Mouse (Mus musculus) stomach, embryonic 16.5 days (tissue): ENCODE measurements at regions not wholly inside any gene's neighbourhood (a gene's known extent, or its start where the extent isn't known, plus 50 kb on each side); places are given as distances from the start of the nearest gene placed in this dataset.

Source experiments
- ATAC-seq: fragments of 200-750 bp; cut with Nextera tagmentation; 2 replicates; pipeline ENCODE4 v1.8.0; 2017; ENCODE audit warnings: moderate number of reproducible peaks, moderate TSS enrichment; ENCODE audit not compliant: insufficient read depth, low FRiP score
- H3K27ac ChIP-seq: fragments of 300-500 bp; sonication (generic); 2 replicates; pipeline ENCODE4 v1.5.1; 2014; ENCODE audit warnings: low read length
- H3K27me3 ChIP-seq: fragments of 300-500 bp; sonication (generic); 2 replicates; pipeline ENCODE4 v1.6.1; 2014; ENCODE audit warnings: low read length, control low read depth, mixed read lengths; ENCODE audit not compliant: control insufficient read depth, insufficient read depth
- H3K36me3 ChIP-seq: fragments of 300-500 bp; sonication (generic); 2 replicates; pipeline ENCODE4 v1.6.1; 2014; ENCODE audit warnings: low read length; ENCODE audit not compliant: control insufficient read depth, insufficient read depth
- H3K4me1 ChIP-seq: fragments of 300-500 bp; sonication (generic); 2 replicates; pipeline ENCODE4 v1.6.1; 2014; ENCODE audit warnings: low read length, control low read depth, mixed read lengths; ENCODE audit not compliant: control insufficient read depth, insufficient read depth
- H3K4me2 ChIP-seq: fragments of 300-500 bp; sonication (generic); 2 replicates; pipeline ENCODE4 v1.6.1; 2014; ENCODE audit warnings: low read depth, low read length, mixed read lengths
- H3K4me3 ChIP-seq: fragments of 300-500 bp; sonication (generic); replicated peaks from 2 replicates; pipeline ENCODE4 v1.5.1; 2014; ENCODE audit warnings: mild to moderate bottlenecking, low read length
- H3K9ac ChIP-seq: fragments of 300-500 bp; sonication (generic); 2 replicates; pipeline ENCODE4 v1.6.1; 2014; ENCODE audit warnings: low read length
- H3K9me3 ChIP-seq: fragments of 300-500 bp; sonication (generic); replicated peaks from 2 replicates; pipeline ENCODE4 v1.6.1; 2016; ENCODE audit warnings: low read length, control low read depth; ENCODE audit not compliant: control insufficient read depth
- WGBS: fragments of 180-500 bp; shearing (Covaris S2); extraction: QIAGEN DNeasy Blood & Tissue Kit; methylation state at CpG from one replicate; pipeline ENCODE4 v1.1.7; 2014; 5-methylcytosine and 5-hydroxymethylcytosine counted together

DNA sequence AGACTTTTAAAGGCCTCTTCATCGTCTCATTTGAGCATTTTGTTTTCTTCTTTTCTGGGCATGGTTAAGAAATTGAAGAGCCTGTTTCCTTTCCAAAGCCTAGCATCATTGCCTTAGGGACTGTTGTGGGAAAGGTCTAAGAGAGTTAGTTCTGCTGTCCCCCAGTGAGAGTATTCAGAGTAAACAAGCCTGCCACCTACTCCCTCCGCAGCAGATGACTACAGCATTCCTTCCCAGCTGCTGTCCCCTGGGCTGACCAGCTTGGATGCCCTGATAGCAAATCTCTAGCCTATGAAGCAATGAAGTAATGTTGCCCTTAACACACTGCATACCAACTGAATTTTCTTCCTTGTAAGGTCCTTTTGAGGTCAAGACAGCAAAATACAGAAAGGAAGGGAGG lies 164.9 kb downstream of the Moxd1 start:
- no peaks in the 10 kb centered on the region for H3K36me3 ChIP-seq
- WGBS = 42% methylated on average over 2 of the region's 2 CpGs
- H3K4me2 ChIP-seq = no peak overlapping the region
- H3K4me1 ChIP-seq = no peaks in the 10 kb centered on the region
- no peak for ATAC-seq
- H3K27ac ChIP-seq = no peak overlapping the region
- H3K9me3 ChIP-seq = no peaks in the 10 kb centered on the region
- H3K4me3 ChIP-seq = no peak overlapping the region
- no peak overlapping the region for H3K9ac ChIP-seq
- no peaks in the 10 kb centered on the region for H3K27me3 ChIP-seq

DNA sequence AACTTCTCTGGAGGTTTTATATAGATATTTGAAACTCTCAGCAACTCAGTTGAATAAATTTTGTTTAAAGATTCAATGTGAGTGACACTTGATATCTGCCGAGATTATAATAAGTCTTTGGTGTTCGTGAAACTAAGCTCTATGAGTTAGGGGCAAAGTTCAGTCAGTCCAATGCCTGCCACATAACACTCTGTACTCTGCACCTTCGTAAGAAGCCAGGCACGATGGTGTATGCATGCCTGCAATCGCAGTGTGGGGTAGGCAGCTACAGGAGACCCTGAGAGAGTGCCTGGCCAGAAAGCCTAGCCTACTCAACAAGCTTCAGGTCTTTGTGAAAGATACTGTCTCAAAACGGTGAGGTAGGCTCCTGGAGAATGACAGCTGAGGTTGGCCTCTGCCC lies 167.7 kb downstream of the Moxd1 start:
- no peaks in the 10 kb centered on the region for H3K27me3 ChIP-seq
- no peak overlapping the region for H3K27ac ChIP-seq
- H3K4me3 ChIP-seq = no peak overlapping the region
- ATAC-seq = no peak
- no peak overlapping the region for H3K9ac ChIP-seq
- WGBS = 61% methylated on average over 6 of the region's 6 CpGs
- H3K4me2 ChIP-seq = no peak overlapping the region
- H3K9me3 ChIP-seq = no peaks in the 10 kb centered on the region
- H3K36me3 ChIP-seq = no peaks in the 10 kb centered on the region
- 0 out of 2 replicates have a peak, but pooled peaks cover 2% of the 10 kb centered on the region for H3K4me1 ChIP-seq

DNA sequence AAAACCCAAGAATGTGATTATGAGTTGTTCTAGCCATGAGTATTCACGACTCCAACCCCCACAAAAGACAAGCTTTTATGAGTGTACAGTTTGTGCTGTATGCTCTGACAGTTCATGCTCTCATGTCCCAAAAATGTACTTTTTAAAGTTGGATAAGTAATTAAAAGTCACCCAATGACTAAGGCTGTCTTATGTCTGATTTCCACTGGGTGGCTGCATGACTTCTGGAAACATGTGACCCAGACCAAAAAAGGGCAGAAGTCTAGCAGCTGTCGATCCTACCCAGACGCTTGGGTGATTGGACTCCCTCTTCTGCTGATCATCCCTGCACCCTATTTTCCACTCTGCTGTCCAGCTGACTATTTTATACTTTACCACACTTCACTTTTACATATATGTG lies 168.7 kb downstream of the Moxd1 start:
- no peak for ATAC-seq
- no peaks in the 10 kb centered on the region for H3K9me3 ChIP-seq
- no peak overlapping the region for H3K4me2 ChIP-seq
- no peak overlapping the region for H3K9ac ChIP-seq
- no peak overlapping the region for H3K27ac ChIP-seq
- 0 out of 2 replicates have a peak, but pooled peaks cover 2% of the 10 kb centered on the region for H3K4me1 ChIP-seq
- no peaks in the 10 kb centered on the region for H3K27me3 ChIP-seq
- WGBS = 55% methylated on average over 3 of the region's 3 CpGs
- no peak overlapping the region for H3K4me3 ChIP-seq
- no peaks in the 10 kb centered on the region for H3K36me3 ChIP-seq

DNA sequence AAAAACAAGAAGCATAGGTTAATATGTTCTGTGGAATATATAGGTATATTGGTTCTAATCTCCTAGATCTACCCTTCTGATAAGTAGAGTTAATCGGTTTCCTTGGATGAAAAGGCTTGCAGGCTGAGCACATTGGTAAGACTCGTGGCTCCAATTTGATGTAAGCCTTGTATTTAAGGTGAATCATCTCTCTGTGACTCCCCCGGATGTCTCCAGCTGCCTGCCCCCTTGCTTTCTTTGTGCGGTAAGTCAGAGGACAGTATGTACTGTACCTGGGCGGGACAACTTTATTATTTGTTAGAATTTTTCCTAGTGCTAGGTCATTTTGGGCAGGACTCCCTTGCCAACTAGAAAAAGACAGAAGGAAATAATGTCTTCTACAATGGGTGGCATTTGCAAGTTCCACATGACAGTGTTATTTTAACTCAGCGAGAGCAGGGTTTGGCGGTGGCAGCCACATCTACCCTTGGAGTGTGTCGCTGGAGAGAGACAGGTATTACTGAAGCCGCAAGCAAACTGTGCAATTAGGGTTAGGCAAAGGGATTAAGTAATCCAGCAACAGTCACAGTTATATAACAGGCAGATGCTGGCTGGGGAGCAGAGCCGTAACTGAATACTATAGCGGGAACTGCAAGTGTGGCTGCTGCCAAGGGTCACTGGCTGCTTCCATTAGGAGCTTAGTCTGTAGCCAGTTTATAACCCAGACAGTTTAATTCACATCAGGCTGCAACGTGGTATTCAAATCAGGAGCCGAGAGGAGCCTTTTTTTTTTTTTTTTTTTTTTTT lies 172.9 kb downstream of the Moxd1 start:
- Histone ChIP-seq H3K36me3 (no peaks in the 10 kb centered on the region), H3K27me3 (no peaks in the 10 kb centered on the region), H3K4me2 (no peak overlapping the region), H3K4me1 (0 out of 2 replicates have a peak, but pooled peaks cover 2% of the 10 kb centered on the region), H3K4me3 (no peak overlapping the region), H3K9me3 (no peaks in the 10 kb centered on the region), H3K27ac (no peak overlapping the region), H3K9ac (no peak overlapping the region)
- 65% methylated on average over 13 of the region's 13 CpGs for WGBS
- ATAC-seq = peak; percentile 60; the same call in 1 of the 2 replicates

DNA sequence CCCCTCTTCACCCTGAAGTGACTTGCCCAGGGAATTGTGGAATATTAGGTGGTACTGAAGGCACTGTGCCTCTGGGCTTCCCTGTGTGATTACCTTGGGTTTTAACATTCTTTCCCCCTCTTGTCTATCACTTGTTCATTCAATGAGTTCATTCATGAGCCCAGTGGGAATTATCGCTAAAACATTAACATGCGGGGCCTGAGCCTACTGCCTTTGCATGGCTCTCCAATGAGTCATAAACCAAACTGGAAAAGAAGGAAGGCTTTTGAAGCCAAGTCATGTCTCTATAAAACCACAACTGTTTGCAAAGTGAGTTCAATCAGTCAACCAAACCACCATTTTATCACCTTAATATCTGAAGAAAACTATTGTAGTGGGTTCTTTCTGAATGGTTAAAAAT lies 173.8 kb downstream of the Moxd1 start:
- ATAC-seq = no peak
- H3K27ac ChIP-seq = no peak overlapping the region; the same call in 1 of the 2 replicates
- no peak overlapping the region for H3K9ac ChIP-seq
- no peak overlapping the region for H3K4me3 ChIP-seq
- WGBS = 56% methylated on average over 2 of the region's 2 CpGs
- no peaks in the 10 kb centered on the region for H3K27me3 ChIP-seq
- H3K4me2 ChIP-seq = no peak overlapping the region
- H3K9me3 ChIP-seq = no peaks in the 10 kb centered on the region
- H3K36me3 ChIP-seq = no peaks in the 10 kb centered on the region
- H3K4me1 ChIP-seq = 0 out of 2 replicates have a peak, but pooled peaks cover 2% of the 10 kb centered on the region

DNA sequence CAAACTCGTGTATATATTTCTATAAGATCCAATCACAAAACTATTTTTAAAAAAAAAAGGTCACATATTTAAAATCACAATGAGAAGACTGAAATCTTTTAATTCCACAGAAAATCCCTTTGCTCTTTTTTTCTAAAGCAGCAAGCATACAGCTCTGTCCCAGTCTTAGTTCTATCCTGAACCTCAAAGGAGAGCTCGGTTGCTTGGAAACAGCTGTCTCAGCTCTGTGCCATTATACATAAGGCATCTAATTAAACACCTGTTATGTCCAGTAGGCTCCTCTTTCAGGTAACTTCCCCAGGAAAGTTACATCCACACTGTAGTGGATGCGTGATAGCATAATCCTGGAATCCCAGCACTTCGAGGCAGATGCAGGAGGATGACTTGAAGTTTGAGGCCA lies 181.5 kb downstream of the Moxd1 start:
- Histone ChIP-seq H3K9me3 (no peaks in the 10 kb centered on the region), H3K4me3 (no peak overlapping the region), H3K36me3 (no peaks in the 10 kb centered on the region), H3K4me2 (no peak overlapping the region), H3K9ac (no peak overlapping the region), H3K27ac (no peak overlapping the region), H3K4me1 (no peaks in the 10 kb centered on the region), H3K27me3 (no peaks in the 10 kb centered on the region)
- 74% methylated on average over 4 of the region's 4 CpGs for WGBS
- no peak for ATAC-seq

DNA sequence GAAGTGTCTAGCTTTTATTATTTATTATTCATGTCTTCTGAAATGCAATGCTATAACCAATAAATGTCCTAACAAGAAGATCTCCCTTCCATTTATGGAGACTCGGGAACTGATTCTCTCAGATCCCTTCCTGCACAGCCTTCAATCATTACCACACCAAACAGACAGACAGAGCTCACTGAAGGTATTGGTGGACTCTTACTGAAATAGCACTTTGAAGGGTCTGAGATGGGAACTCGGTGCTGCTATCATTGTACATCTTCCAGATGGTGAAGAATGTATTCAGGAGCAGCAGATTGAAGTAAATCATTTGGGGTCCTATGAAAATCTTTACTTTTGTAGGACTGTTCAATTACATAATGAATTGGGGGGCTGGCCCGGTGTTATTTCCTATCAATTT lies 183.6 kb downstream of the Moxd1 start:
- Histone ChIP-seq H3K9ac (no peak overlapping the region), H3K4me2 (no peak overlapping the region), H3K4me1 (no peaks in the 10 kb centered on the region), H3K36me3 (no peaks in the 10 kb centered on the region), H3K9me3 (no peaks in the 10 kb centered on the region), H3K27me3 (no peaks in the 10 kb centered on the region), H3K4me3 (no peak overlapping the region), H3K27ac (no peak overlapping the region)
- no peak for ATAC-seq
- WGBS = 75% methylated on average over 3 of the region's 3 CpGs

DNA sequence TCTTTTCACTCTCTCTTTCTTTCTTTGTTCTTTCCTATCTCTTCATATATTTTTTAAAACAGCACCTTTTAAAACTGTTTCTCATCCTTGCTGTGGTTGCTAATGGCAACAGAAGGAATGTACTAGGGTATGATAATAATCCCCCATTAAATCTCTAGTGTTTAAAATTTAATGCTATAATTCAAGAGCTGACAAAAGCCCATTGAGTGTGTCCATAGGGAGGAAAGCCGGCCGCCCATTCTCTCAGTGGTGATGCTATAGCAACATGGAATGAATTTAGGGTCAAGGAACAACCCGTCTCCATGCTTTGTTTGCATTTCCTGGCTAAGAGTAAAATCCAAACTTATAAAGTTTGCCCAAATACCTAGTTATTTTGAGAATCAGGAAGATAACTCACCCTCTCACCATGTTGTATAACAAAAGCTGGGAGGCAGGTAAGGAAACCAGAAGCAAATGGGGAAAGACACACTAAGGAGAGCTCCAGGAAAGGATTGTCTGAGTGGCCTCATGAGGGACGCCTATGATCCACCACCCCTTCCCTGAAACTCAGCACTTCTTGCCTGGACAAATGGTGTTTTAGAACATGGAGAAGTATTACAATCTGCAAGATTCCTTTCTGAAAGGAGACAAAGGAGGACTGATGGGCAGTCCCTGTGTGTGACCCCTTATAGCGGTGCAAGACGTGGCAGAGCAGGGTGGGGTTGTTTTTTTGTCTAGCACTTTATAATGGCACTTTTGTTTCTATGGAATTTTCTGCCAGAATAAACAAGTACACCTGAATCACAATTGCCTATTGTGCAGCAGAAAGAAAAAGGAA lies 184.3 kb downstream of the Moxd1 start:
- H3K9me3 ChIP-seq = no peaks in the 10 kb centered on the region
- no peaks in the 10 kb centered on the region for H3K27me3 ChIP-seq
- no peak overlapping the region for H3K9ac ChIP-seq
- WGBS = 57% methylated on average over 6 of the region's 6 CpGs
- H3K27ac ChIP-seq = no peak overlapping the region
- no peaks in the 10 kb centered on the region for H3K36me3 ChIP-seq
- no peak overlapping the region for H3K4me3 ChIP-seq
- no peak for ATAC-seq
- no peaks in the 10 kb centered on the region for H3K4me1 ChIP-seq
- H3K4me2 ChIP-seq = no peak overlapping the region

DNA sequence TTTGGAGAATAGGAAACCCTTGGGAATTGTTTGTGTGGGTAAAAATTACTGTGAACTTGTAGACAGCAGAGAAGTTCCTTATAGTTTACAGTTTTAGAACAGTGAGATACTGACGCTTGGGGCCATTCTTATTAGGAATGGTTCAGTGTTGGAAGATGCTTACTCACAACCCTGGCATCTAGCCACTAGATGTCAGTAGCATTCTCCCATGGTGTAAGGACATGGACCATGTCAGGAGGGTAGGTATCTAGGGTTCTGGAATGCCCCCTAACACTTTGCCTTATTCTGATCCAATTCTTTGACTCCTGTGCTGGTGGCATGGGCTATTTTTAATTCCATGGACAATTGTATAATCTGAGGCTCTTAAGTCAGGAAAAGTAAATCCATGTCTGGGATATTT lies 185.3 kb upstream of the Ccn2 start:
- 33% methylated on average over 1 of the region's 1 CpGs for WGBS

More for the DNA sequence above, 185.3 kb upstream of the Ccn2 start:
- no peaks in the 10 kb centered on the region for H3K36me3 ChIP-seq
- H3K9ac ChIP-seq = no peak overlapping the region
- no peak overlapping the region for H3K4me2 ChIP-seq
- no peak overlapping the region for H3K27ac ChIP-seq
- H3K4me1 ChIP-seq = no peaks in the 10 kb centered on the region
- ATAC-seq = 0 out of 2 replicates have a peak, but pooled peaks have one; percentile 47
- no peaks in the 10 kb centered on the region for H3K9me3 ChIP-seq
- H3K4me3 ChIP-seq = no peak overlapping the region
- H3K27me3 ChIP-seq = no peaks in the 10 kb centered on the region
